Mouse (Mus musculus) liver, postnatal 0 days (tissue): ENCODE measurements around the gene She. TPM values are rescaled to one million over a fixed set of nuclear protein-coding genes. Genes with fewer than 3 reads are reported as not detected.

Source experiments
- ATAC-seq: fragments of 200-750 bp; cut with Nextera tagmentation; 2 replicates; pipeline ENCODE4 v1.8.0; 2017; ENCODE audit warnings: mild to moderate bottlenecking, moderate library complexity
- DNase-seq: peaks from one replicate; pipeline ENCODE4 v3.0.0-alpha.2; 2016
- H3K27ac ChIP-seq: fragments of 300-500 bp; sonication (generic); 2 replicates; pipeline ENCODE4 v1.5.1; 2014; ENCODE audit warnings: antibody characterized with exemption, moderate library complexity, mild to moderate bottlenecking, low read depth
- H3K27me3 ChIP-seq: fragments of 300-500 bp; sonication (generic); 2 replicates; pipeline ENCODE4 v1.6.1; 2014; ENCODE audit warnings: low read length, control low read depth, mixed read lengths; ENCODE audit not compliant: insufficient read depth
- H3K36me3 ChIP-seq: fragments of 300-500 bp; sonication (generic); replicated peaks from 2 replicates; pipeline ENCODE4 v1.6.1; 2014; ENCODE audit warnings: mild to moderate bottlenecking, control low read depth, low read length, moderate library complexity, mixed read lengths; ENCODE audit not compliant: insufficient read depth
- H3K4me1 ChIP-seq: fragments of 300-500 bp; sonication (generic); 2 replicates; pipeline ENCODE4 v1.6.1; 2014; ENCODE audit warnings: antibody characterized with exemption, mild to moderate bottlenecking, control low read depth; ENCODE audit not compliant: insufficient read depth
- H3K4me2 ChIP-seq: fragments of 300-500 bp; sonication (generic); 2 replicates; pipeline ENCODE4 v1.6.1; 2014; ENCODE audit warnings: low read depth, mild to moderate bottlenecking, low read length, moderate library complexity, mixed read lengths
- H3K4me3 ChIP-seq: fragments of 300-500 bp; sonication (generic); 2 replicates; pipeline ENCODE4 v1.5.1; 2014; ENCODE audit warnings: low read depth, low read length
- H3K9ac ChIP-seq: fragments of 300-500 bp; sonication (generic); replicated peaks from 2 replicates; pipeline ENCODE4 v1.6.1; 2014; ENCODE audit warnings: mild to moderate bottlenecking, moderate library complexity
- H3K9me3 ChIP-seq: fragments of 300-500 bp; sonication (generic); 2 replicates; pipeline ENCODE4 v1.6.1; 2016; ENCODE audit warnings: mild to moderate bottlenecking, control low read depth, low read length, mixed read lengths
- CTCF ChIP-seq: sonication (generic); IDR thresholded peaks from 2 replicates; pipeline ENCODE4 v1.5.1; 2016; ENCODE audit warnings: antibody characterized with exemption, low read depth
- EP300 ChIP-seq: IDR thresholded peaks from 2 replicates; pipeline ENCODE4 v1.6.1; 2016; ENCODE audit warnings: antibody characterized with exemption, low read depth, mild to moderate bottlenecking
- WGBS: fragments of 180-500 bp; shearing (Covaris S2); extraction: QIAGEN DNeasy Blood & Tissue Kit; methylation state at CpG from one replicate; pipeline ENCODE4 v1.1.7; 2014; ENCODE audit not compliant: insufficient replicate concordance; 5-methylcytosine and 5-hydroxymethylcytosine counted together
- polyA plus RNA-seq: library from polyadenylated mRNA; unstranded; fragments of >200 nt; fragmentation: Nextera tagmentation; extraction: Ambion mirVana; gene quantifications from 2 replicates; pipeline ENCODE4 v1.2.1, GENCODE M21; 2015

Gene She
- polyA plus RNA-seq, 1 experiment from 2014 or later = 1.00 TPM

DNA sequence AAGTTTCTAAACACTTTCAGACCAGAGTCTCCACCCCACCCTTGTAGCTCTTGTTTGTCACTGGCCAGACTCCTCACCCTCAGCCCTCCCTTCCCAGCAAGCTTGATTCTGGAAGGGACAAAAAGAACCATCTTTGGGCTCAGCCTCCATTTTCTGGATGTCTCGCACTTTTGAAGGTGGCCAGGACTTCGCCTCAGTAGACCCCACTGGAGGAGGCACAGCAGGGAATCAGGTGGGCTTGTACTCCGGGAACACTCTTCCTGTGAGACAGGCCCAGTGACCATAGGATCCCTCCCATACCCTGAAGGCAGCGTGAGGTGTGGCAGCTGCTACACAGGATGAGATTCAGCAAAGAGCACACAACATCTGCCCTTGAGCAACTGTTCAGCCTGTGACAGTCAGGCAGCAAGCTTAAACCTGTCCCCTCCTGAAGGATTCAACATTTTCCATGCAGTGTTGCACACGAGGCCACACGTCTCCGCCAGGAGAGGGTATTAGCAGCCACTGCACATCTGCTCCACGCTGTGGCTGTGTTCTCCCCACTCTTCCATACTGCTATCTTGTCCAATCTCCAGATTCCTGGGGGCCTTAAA is 66.1 kb downstream of the She start:
- Histone ChIP-seq H3K9me3 (no peaks in the 10 kb centered on the region), H3K9ac (no peak overlapping the region), H3K27ac (no peak overlapping the region), H3K4me2 (no peak overlapping the region), H3K27me3 (no peaks in the 10 kb centered on the region), H3K4me3 (no peak overlapping the region), H3K4me1 (peaks cover 47% of the 10 kb centered on the region), H3K36me3 (peaks cover 9% of the 10 kb centered on the region; the same call in 1 of the 2 replicates)
- no peak for ATAC-seq
- TF ChIP-seq EP300 (no peak), CTCF (no peak)
- DNase-seq = no peak
- 81% methylated on average over 8 of the region's 8 CpGs for WGBS

DNA sequence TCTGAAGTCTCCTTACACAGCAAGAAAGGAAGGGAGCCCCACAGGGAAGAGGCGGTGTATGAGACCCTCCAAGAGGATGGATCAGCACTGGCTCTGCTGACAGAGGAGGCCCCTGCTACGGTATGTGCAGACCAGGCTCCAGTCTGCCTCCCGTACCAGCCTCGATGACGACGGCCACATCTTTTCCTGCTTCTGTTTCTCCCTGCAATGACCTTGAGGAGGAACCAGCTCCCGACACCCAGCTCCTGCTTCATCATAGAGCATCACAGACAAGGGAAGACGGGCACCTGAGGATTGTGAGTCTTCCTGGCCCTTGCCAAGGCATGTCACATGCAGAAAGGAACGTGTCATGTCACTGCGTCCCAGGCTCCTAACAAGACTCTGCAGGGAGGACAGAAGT is 66.8 kb downstream of the She start:
- H3K36me3 ChIP-seq = peaks cover 5% of the 10 kb centered on the region; the same call in 1 of the 2 replicates
- H3K9ac ChIP-seq = peak overlapping the region; percentile 44; the same call in 1 of the 2 replicates
- no peaks in the 10 kb centered on the region for H3K9me3 ChIP-seq
- ATAC-seq (no peak), DNase-seq (no peak)
- TF ChIP-seq EP300 (no peak), CTCF (no peak)
- no peak overlapping the region for H3K4me3 ChIP-seq
- H3K27ac ChIP-seq = peak overlapping the region; percentile 89
- peaks cover 46% of the 10 kb centered on the region for H3K4me1 ChIP-seq
- 79% methylated on average over 10 of the region's 10 CpGs for WGBS
- H3K27me3 ChIP-seq = no peaks in the 10 kb centered on the region
- H3K4me2 ChIP-seq = no peak overlapping the region

DNA sequence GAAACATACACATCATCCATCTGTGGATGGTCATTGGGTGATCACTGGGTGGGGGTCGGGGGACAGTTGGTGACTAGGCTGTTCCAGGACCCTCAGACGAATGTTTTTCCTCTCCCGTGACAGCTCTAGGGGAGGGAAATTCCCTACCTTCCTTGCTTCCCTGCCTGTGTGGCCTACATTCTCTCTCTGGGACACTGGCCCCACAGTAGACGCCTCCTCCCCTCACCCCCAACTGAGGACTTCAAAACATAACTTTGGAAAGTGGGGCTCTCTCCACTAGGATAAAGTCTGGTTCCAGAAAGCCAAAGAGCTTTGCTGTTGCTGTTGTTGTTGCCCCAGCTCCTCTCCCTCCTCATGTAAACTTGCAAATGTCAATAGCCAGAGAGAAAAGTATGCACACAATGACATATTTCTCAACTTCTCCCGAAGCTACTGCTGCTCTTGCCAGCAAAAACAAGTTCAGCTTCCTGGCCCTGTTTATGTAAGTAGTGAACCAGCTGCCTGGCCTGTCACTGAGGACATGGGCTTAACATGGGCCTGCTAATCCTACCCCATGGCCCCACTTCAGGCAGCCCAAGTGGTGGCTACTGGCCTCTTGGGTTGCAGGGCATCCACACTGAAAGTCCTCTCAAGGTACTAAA is 67.8 kb downstream of the She start:
- WGBS = 55% methylated on average over 5 of the region's 5 CpGs
- TF ChIP-seq EP300 (peak; percentile 45; the same call in 1 of the 2 replicates), CTCF (no peak)
- ATAC-seq = peak; percentile 70
- H3K4me3 ChIP-seq = no peak overlapping the region
- H3K4me2 ChIP-seq = no peak overlapping the region
- H3K27ac ChIP-seq = peak overlapping the region; percentile 89
- H3K9me3 ChIP-seq = no peaks in the 10 kb centered on the region
- peaks cover 5% of the 10 kb centered on the region; the same call in 1 of the 2 replicates for H3K36me3 ChIP-seq
- no peak for DNase-seq
- H3K27me3 ChIP-seq = no peaks in the 10 kb centered on the region
- peaks cover 55% of the 10 kb centered on the region for H3K4me1 ChIP-seq
- peak overlapping the region; percentile 44; the same call in 1 of the 2 replicates for H3K9ac ChIP-seq

DNA sequence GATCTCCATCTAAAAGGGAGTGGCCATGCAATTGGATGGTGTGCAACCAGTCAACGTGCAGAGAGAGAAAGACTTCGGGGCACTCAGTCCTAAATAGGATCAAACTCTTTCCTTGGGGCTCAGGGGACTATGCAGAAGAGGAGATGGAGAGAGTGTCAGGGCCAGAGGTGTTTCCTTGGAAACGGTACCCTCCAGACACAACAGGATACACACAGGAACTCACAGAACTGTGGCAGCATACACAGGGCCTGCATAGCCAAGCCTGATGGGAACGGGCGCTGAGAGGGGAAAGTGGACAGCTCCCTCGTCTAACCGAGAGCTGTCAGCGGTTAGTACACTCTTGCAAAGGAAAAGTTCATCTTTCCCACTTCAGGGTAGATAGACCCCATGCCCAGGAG is 68.3 kb downstream of the She start:
- ATAC-seq (no peak), DNase-seq (no peak)
- Histone ChIP-seq H3K4me3 (no peak overlapping the region), H3K4me2 (no peak overlapping the region), H3K9me3 (no peaks in the 10 kb centered on the region), H3K9ac (no peak overlapping the region), H3K36me3 (peaks cover 5% of the 10 kb centered on the region; the same call in 1 of the 2 replicates), H3K27me3 (no peaks in the 10 kb centered on the region), H3K27ac (peak overlapping the region; percentile 89), H3K4me1 (peaks cover 55% of the 10 kb centered on the region)
- no peak for TF ChIP-seq CTCF
- TF ChIP-seq EP300 = no peak
- 62% methylated on average over 8 of the region's 8 CpGs for WGBS

DNA sequence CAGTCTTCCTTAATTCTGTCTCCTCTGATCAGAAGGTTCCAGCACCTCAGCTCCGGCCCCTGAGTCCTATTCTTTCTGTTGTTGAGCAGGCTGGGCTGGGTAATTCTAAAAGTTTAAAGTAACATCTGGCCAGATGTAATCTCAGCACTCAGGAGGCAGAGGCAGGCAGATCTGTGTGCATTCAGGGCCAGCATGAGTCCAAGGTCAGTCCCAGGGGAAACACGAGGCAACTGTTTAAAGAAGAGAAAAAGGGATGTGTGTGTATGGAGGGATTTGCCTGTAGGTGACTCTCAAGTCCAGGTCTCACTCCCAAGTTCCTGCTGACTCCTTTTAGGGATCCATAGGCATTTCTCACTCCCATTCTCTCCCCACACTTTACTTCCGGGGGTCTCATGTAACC is 76.7 kb downstream of the She start:
- no peak for ATAC-seq
- DNase-seq = no peak
- Histone ChIP-seq H3K4me2 (no peak overlapping the region), H3K27me3 (peaks cover 3% of the 10 kb centered on the region; the same call in 1 of the 2 replicates), H3K4me3 (no peak overlapping the region), H3K9ac (no peak overlapping the region), H3K9me3 (no peaks in the 10 kb centered on the region), H3K4me1 (peaks cover 64% of the 10 kb centered on the region), H3K27ac (no peak overlapping the region), H3K36me3 (peaks cover 3% of the 10 kb centered on the region)
- TF ChIP-seq EP300 = no peak
- TF ChIP-seq CTCF = no peak
- WGBS = 72% methylated on average over 3 of the region's 3 CpGs

Other genes with a start within 250 kb of the She start
- 5.2 and 5.3 TPM in 2 replicates for gene Adar, start 116.3 kb upstream of the She start, polyA plus RNA-seq
- 0.18 and 0.27 TPM in 2 replicates for gene Chrnb2, start 66.7 kb upstream of the She start, polyA plus RNA-seq
- gene Ube2q1, start 57.8 kb upstream of the She start, polyA plus RNA-seq = 4.9 and 5.7 TPM in 2 replicates
- 10.2 and 11.8 TPM in 2 replicates for gene Il6ra, start 81.8 kb downstream of the She start, polyA plus RNA-seq
- gene Atp8b2, start 132.1 kb downstream of the She start, polyA plus RNA-seq = 0.88 and 1.4 TPM in 2 replicates
- 95.6 and 99.6 TPM in 2 replicates for gene Hax1, start 167.4 kb downstream of the She start, polyA plus RNA-seq
- 64.6 and 66.7 TPM in 2 replicates for gene 4933434E20Rik, start 220.3 kb downstream of the She start, polyA plus RNA-seq
- 57.4 TPM in 2 replicates for gene Ubap2l, start 221.3 kb downstream of the She start, polyA plus RNA-seq
- gene Tpm3, start 241.3 kb downstream of the She start, polyA plus RNA-seq = 156 and 162 TPM in 2 replicates